Mouse (Mus musculus): ENCODE results near the gene Yaf2.

- TF ChIP-seq GATA1 (IDR thresholded peaks at IDR 0.05; ENCODE audit: low read length) (no peak), TAL1 (IDR thresholded peaks at IDR 0.05; ENCODE audit: low read length) (no peak)
Observed at GRCm38 (mm10) chr15:93336925-93337761, at the start of gene Yaf2.
